Mouse (Mus musculus) layer of hippocampus, adult 9-10 months (tissue): ENCODE measurements around the gene Lefty1.
"Not testable (repeated sequence)": the region's sequence is repeated elsewhere in the genome, so short reads cannot be mapped to it uniquely, and the experiment has no call there.

Experiments used
- DNase-seq: peaks from one replicate; pipeline ENCODE4 v3.0.0; 2022; ENCODE audit warnings: low spot score

Gene Lefty1

GRCm38 (mm10) chr1:180956973-180957381, 22.2 kb downstream of the Lefty1 start:
- DNase-seq, result no peak

DNA sequence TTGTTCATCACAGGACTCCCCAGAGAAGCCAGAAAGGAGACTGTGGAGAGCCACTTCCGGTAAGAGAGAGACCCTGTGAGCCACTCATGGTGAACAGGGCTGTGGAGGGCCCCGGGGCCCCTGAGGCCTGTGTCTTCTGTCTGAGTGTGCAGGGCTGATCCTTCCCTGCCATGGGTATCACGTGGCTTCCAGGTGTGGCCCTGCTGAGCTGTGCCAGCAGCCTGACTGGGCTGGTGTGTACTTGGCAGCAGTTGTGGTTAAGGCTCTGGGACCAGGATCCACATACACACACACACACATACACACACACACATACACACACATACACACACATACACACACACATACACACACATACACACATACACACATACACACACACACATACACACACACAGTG, 23.2 kb downstream of the Lefty1 start:
- no peak for DNase-seq

- DNase-seq, result no peak
Observed at GRCm38 (mm10) chr1:180958797-180959196, 24.0 kb downstream of the Lefty1 start.

DNA sequence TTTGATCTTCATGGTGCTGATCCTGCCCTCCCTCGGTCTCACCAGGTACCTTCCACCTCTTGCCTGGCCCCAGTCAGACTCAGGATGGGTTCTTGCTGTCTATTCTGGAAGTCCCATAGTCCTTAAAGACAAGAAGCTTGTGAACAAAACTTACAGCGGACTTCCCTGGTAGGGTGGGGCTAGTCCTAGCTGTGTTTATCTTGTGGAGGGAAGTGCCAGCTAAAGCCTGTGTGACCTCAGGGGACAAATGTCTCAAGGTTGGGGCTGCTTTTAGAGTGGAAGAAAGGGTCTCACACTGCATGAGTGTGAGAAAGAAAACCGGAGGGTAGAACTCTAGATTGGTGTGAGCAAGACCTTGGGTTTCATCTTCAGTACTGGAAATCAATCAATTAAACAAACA, 31.0 kb downstream of the Lefty1 start:
- DNase-seq, result no peak

GRCm38 (mm10) chr1:180966542-180966941, 31.7 kb downstream of the Lefty1 start:
- DNase-seq, result no peak

DNA sequence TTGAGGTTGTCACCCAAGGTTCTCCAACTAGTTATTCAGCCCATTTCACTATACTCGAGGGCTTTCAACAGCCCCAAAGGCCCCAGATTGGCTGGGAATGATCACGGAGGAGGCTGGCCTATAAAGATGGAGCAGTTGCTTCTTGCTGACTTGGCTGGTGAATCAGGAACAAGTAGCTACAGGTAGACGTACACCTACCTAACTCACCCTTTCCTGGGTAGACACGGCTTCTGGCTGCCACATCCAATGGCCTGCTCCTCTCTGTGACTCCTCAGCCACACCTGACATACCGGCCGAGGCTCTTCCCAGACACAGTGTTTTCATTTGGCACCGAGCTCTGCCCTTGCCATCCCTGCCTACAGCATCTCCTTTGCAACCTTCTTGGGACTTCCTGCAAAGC, 32.4 kb downstream of the Lefty1 start:
- no peak for DNase-seq

DNA sequence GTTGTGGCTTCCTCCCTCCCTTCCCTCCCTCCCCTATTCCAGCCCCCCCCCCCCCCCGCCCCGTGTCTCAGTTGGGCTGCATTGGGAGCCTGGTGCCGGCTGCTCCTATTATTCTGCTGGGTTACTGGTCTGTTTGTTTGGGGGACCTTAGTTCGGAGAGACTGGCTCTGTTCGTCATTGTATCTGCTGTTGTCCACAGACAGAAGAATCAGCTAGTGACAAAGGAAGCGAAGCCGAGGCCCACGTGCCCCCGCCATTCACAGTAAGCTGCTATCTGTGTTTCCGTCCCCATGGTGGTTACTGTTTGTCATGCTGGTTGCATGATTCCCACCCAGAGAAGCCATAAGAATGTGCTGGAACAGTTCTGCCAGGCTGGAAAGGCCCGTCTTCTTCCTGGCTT, 38.1 kb downstream of the Lefty1 start:
- no peak for DNase-seq

DNA sequence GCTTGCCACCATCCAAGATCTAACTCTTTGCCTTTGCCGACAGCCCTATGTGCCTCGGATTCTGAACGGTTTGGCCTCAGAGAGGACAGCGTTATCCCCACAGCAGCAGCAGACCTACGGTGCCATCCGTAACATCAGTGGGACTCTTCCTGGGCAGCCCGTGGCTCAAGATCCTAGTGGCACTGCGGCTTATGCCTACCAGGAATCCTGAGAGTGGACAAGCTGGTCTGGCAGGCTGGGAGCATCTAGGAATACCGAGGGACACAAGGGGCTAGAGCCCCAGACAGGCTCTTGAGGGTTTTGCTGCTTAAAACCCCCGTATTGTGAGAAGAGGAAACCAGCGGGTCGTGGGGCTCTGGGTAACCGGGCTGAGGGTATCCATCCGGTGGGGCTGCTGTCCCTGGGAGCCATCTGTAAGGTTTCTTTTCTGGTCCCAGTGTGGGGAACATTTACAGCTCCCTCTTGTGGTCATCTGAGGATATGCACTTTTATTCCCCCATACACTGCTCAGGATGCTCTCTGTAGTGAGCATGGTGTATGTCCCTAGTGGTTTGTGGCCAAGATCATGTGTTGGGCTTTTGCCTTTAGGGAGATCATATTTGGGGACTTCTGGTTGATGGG, 39.4 kb downstream of the Lefty1 start:
- peak; percentile 59 for DNase-seq

DNA sequence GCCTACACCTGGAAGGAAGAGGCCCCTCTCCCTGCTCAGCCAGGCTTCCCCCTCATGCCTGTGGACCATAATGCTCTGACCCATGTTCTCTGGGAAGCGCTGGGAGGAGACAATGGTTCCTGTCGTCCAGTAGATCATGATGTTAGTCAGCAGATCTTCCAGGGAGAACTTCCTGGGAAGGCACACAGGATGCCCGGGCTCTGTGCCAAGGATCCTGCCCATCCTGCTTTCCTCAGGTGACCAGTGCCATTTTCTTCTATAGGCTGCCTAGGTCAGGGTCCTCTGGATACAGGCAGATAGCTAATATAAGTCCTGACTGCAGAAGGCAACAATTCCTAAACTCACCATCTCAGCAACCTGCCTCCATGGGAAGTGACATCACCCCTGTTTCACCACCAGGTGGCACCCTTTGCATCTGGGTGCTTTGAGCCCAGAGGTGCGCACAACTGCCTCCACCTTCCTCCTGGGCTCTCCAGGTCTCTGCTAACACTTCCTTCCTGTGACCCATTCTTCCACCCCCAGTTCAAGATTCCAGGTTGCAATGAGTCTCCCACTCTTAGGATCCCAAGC, 41.4 kb downstream of the Lefty1 start:
- no peak for DNase-seq

- DNase-seq, result no peak
Observed at GRCm38 (mm10) chr1:180979484-180980251, 44.8 kb downstream of the Lefty1 start.

DNA sequence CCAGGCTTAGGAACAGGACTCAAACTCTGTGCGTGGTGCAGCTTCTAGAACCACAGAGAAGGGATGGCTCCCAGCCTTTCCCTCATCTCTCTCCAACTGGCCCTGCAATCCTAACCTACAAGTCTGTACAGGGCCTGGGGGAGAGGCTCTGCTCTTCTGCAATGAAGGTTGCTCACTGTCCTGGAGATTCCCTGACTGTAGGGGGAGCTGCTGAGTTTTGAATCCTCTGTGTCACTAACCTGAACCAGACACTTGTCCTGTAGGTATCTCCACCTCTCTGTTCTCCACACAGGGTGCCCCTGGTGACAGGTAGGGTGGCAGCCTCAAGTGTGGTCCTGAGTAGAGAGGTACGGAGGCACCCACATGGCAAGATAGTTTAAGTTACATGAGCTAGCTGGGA, 45.6 kb downstream of the Lefty1 start:
- no peak for DNase-seq

- DNase-seq, result not testable (repeated sequence)
Observed at GRCm38 (mm10) chr1:180981298-180982046, 46.6 kb downstream of the Lefty1 start.

DNA sequence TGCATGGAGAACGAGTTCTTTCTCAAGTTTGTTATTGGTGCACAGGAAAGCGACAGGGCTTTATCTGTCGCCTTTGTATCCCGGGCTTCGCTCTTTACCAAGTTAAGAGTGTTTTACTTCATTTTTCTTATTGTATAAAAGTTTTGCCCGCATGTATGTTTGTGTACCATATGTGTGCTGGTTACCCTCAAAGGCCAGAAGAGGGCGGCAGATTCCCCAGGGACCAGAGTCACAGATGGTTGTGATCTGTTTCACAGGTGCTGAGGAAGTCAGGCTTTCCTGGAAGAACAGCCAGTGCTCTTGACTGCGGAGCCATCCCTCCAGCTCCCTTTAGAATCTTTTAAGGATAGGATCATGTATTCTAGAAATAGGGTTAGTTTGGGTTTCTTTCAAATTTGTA, 51.9 kb downstream of the Lefty1 start:
- DNase-seq, result no peak

GRCm38 (mm10) chr1:180987759-180988158, 52.9 kb downstream of the Lefty1 start:
- peak; percentile 29 for DNase-seq
